Mouse (Mus musculus): ENCODE measurements around the gene 9130019O22Rik. TPM values are rescaled to one million over a fixed set of nuclear protein-coding genes. Genes with fewer than 3 reads are reported as not detected.
A peak's percentile ranks its signal among the peaks of the same experiment; 100 is the strongest.
"Not testable (repeated sequence)": the region's sequence is repeated elsewhere in the genome, so short reads cannot be mapped to it uniquely, and the experiment has no call there.

9130019O22Rik gene
- total RNA-seq, 2 experiments from 2014 or later, result 1.6 to 1.7 TPM

GRCm38 (mm10) chr7:127375271-127376245, 11.4 kb downstream of the 9130019O22Rik start, which contains the start of gene Zfp747:
Zfp747 (minus strand) TSS chr7:127376050.
- DNase-seq, result peak; percentile 97 to 98

- DNase-seq, result not testable (repeated sequence)
Observed at GRCm38 (mm10) chr7:127371870-127372269, 15.1 kb downstream of the 9130019O22Rik start.

- no peak for DNase-seq
Observed at GRCm38 (mm10) chr7:127371213-127371612, 15.8 kb downstream of the 9130019O22Rik start.

- DNase-seq, result no peak
Observed at GRCm38 (mm10) chr7:127366249-127366648, 20.7 kb downstream of the 9130019O22Rik start.

- peak in 1 of 2 experiments; percentile 37 for DNase-seq
Observed at GRCm38 (mm10) chr7:127364166-127364565, 22.8 kb downstream of the 9130019O22Rik start.

GRCm38 (mm10) chr7:127363475-127363921, 23.5 kb downstream of the 9130019O22Rik start:
- peak in 1 of 2 experiments; percentile 37 for DNase-seq

- DNase-seq, result peak in 1 of 2 experiments; percentile 69
Observed at GRCm38 (mm10) chr7:127362418-127362817, 24.5 kb downstream of the 9130019O22Rik start.

GRCm38 (mm10) chr7:127361449-127361848, 25.5 kb downstream of the 9130019O22Rik start:
- DNase-seq, result no peak

- DNase-seq, result no peak
Observed at GRCm38 (mm10) chr7:127360265-127360664, 26.7 kb downstream of the 9130019O22Rik start.

GRCm38 (mm10) chr7:127358472-127358871, 28.5 kb downstream of the 9130019O22Rik start:
- DNase-seq, result no peak

- DNase-seq, result no peak
Observed at GRCm38 (mm10) chr7:127357871-127358270, 29.1 kb downstream of the 9130019O22Rik start.

- DNase-seq, result no peak
Observed at GRCm38 (mm10) chr7:127355796-127356195, 31.2 kb downstream of the 9130019O22Rik start.

GRCm38 (mm10) chr7:127351230-127352004, 35.5 kb downstream of the 9130019O22Rik start:
- no peak for DNase-seq

- DNase-seq, result peak in 1 of 2 experiments; percentile 10
Observed at GRCm38 (mm10) chr7:127346676-127347075, 40.3 kb downstream of the 9130019O22Rik start.

GRCm38 (mm10) chr7:127345512-127346325, 41.2 kb downstream of the 9130019O22Rik start, which contains the start of gene Zfp768:
Zfp768 (minus strand) TSS chr7:127345589.
- peak; percentile 95 to 98 for DNase-seq

GRCm38 (mm10) chr7:127345092-127345491, 41.9 kb downstream of the 9130019O22Rik start:
- DNase-seq, result no peak

GRCm38 (mm10) chr7:127344371-127344770, 42.6 kb downstream of the 9130019O22Rik start:
- DNase-seq, result peak; percentile 11 to 25

- DNase-seq, result no peak
Observed at GRCm38 (mm10) chr7:127343351-127344019, 43.5 kb downstream of the 9130019O22Rik start.

- no peak for DNase-seq
Observed at GRCm38 (mm10) chr7:127342888-127343287, 44.1 kb downstream of the 9130019O22Rik start.

- DNase-seq, result no peak
Observed at GRCm38 (mm10) chr7:127342332-127342731, 44.6 kb downstream of the 9130019O22Rik start.

- not testable (repeated sequence) for DNase-seq
Observed at GRCm38 (mm10) chr7:127341861-127342260, 45.1 kb downstream of the 9130019O22Rik start.

Measured in heart, adult 18-20 months (tissue).